Mouse (Mus musculus): Measurements from ENCODE around the gene Tspan5. TPM values are rescaled to one million over a fixed set of nuclear protein-coding genes. Genes with fewer than 3 reads are reported as not detected.

Tspan5 gene
- polyA plus RNA-seq, 1 experiment from 2014 or later, result 12.5 TPM

GRCm38 (mm10) chr3:138832827-138833517 is 91.0 kb downstream of the Tspan5 start:
- H3K4me3 ChIP-seq (ENCODE audit: low read depth, low read length), result no peak overlapping the region
- H3K9ac ChIP-seq (ENCODE audit: low read depth, low read length), result no peak overlapping the region
- no peak for ATAC-seq (replicated peaks; ENCODE audit: low FRiP score)
- no peaks in the 10 kb centered on the region for H3K27me3 ChIP-seq (replicated peaks; ENCODE audit: control insufficient read depth, insufficient read depth, low read length)
- no peaks in the 10 kb centered on the region for H3K4me1 ChIP-seq (replicated peaks; ENCODE audit: control insufficient read depth, insufficient read depth, low read length)
- no peak for DNase-seq (ENCODE audit: low spot score)
- no peak overlapping the region for H3K27ac ChIP-seq (ENCODE audit: low read depth, low read length)
- no peaks in the 10 kb centered on the region for H3K36me3 ChIP-seq (ENCODE audit: control insufficient read depth, insufficient read depth, low read length)
- H3K9me3 ChIP-seq (ENCODE audit: control insufficient read depth, low read length), result no peaks in the 10 kb centered on the region
- H3K4me2 ChIP-seq, result no peak overlapping the region
- 90% methylated on average over 9 of the region's 9 CpGs for WGBS

DNA sequence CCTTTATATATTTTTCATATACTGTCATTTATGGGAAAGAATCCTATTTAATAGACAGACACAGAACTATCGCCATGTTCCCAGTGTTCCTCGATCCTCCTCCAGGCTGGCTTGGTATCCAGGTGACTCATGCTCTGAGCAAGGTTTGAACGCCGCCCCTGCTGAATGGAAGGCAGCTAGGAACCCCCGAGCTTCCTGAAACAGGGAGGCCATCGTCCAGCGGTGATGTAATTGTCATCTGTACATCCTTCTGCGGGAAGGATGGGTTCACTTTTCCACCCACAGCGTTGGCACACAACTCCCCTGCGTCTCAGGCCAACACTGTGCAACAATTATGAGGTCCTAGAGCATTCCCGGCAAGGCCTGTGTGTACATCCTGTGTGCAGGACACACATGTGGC is 92.2 kb downstream of the Tspan5 start:
- Histone ChIP-seq H3K9ac (ENCODE audit: low read depth, low read length) (no peak overlapping the region), H3K9me3 (ENCODE audit: control insufficient read depth, low read length) (no peaks in the 10 kb centered on the region), H3K4me2 (no peak overlapping the region), H3K36me3 (ENCODE audit: control insufficient read depth, insufficient read depth, low read length) (no peaks in the 10 kb centered on the region), H3K4me1 (replicated peaks; ENCODE audit: control insufficient read depth, insufficient read depth, low read length) (no peaks in the 10 kb centered on the region), H3K4me3 (ENCODE audit: low read depth, low read length) (no peak overlapping the region), H3K27ac (ENCODE audit: low read depth, low read length) (no peak overlapping the region), H3K27me3 (replicated peaks; ENCODE audit: control insufficient read depth, insufficient read depth, low read length) (no peaks in the 10 kb centered on the region)
- WGBS, result 85% methylated on average over 11 of the region's 11 CpGs
- ATAC-seq (replicated peaks; ENCODE audit: low FRiP score), result no peak
- no peak for DNase-seq (ENCODE audit: low spot score)

DNA sequence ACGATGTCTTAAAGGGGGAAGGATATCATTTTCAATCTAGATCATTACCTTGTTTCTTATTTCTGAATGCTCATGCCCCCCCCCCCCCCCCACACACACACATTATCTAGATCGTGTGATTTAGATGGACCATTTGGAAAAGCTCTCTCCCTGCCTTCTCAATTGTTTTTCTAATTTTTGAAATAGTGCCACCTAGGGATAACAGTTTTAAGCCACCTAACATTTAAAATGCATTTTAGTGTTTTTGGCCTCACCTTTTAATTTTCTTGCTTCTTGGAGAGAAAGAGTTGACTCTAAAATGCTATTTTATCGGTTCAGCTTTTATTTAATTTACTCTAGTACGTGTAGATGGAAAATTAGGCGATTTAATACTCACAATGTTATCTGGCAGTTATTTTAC is 94.9 kb downstream of the Tspan5 start:
- no peaks in the 10 kb centered on the region for H3K4me1 ChIP-seq (replicated peaks; ENCODE audit: control insufficient read depth, insufficient read depth, low read length)
- H3K9me3 ChIP-seq (ENCODE audit: control insufficient read depth, low read length), result no peaks in the 10 kb centered on the region
- no peak overlapping the region for H3K9ac ChIP-seq (ENCODE audit: low read depth, low read length)
- H3K4me2 ChIP-seq, result no peak overlapping the region
- no peak overlapping the region for H3K4me3 ChIP-seq (ENCODE audit: low read depth, low read length)
- DNase-seq (ENCODE audit: low spot score) (no peak), ATAC-seq (replicated peaks; ENCODE audit: low FRiP score) (no peak)
- WGBS, result 75% methylated on average over 5 of the region's 5 CpGs
- H3K27me3 ChIP-seq (replicated peaks; ENCODE audit: control insufficient read depth, insufficient read depth, low read length), result no peaks in the 10 kb centered on the region
- H3K27ac ChIP-seq (ENCODE audit: low read depth, low read length), result no peak overlapping the region
- no peaks in the 10 kb centered on the region for H3K36me3 ChIP-seq (ENCODE audit: control insufficient read depth, insufficient read depth, low read length)

DNA sequence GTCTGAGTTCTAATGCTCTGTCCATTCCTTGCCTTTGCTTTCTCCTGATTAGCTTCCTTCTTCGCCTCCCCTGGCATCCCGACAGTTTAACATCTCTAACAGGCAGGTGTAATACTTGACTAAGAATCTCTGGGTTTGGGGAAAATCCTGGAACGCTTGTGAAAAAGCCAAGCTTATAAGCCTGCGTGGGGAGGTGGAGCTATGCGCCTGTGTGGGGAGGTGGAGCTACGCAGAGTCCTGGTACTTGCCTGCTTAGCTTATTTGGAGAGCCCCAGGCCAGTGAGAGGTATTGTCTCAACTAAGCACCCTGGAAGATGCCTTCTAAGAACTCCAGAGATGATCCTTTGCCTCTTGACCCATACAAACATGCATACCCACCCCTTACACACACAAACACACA is 95.7 kb downstream of the Tspan5 start:
- Histone ChIP-seq H3K27me3 (replicated peaks; ENCODE audit: control insufficient read depth, insufficient read depth, low read length) (no peaks in the 10 kb centered on the region), H3K4me1 (replicated peaks; ENCODE audit: control insufficient read depth, insufficient read depth, low read length) (no peaks in the 10 kb centered on the region), H3K4me3 (ENCODE audit: low read depth, low read length) (no peak overlapping the region), H3K36me3 (ENCODE audit: control insufficient read depth, insufficient read depth, low read length) (no peaks in the 10 kb centered on the region), H3K4me2 (no peak overlapping the region), H3K27ac (ENCODE audit: low read depth, low read length) (no peak overlapping the region), H3K9ac (ENCODE audit: low read depth, low read length) (no peak overlapping the region), H3K9me3 (ENCODE audit: control insufficient read depth, low read length) (no peaks in the 10 kb centered on the region)
- no peak; the same call in 1 of the 2 replicates for ATAC-seq (replicated peaks; ENCODE audit: low FRiP score)
- no peak for DNase-seq (ENCODE audit: low spot score)
- 90% methylated on average over 6 of the region's 6 CpGs for WGBS

- Histone ChIP-seq H3K9me3 (ENCODE audit: control insufficient read depth, low read length) (no peaks in the 10 kb centered on the region), H3K9ac (ENCODE audit: low read depth, low read length) (no peak overlapping the region), H3K36me3 (ENCODE audit: control insufficient read depth, insufficient read depth, low read length) (no peaks in the 10 kb centered on the region), H3K4me1 (replicated peaks; ENCODE audit: control insufficient read depth, insufficient read depth, low read length) (no peaks in the 10 kb centered on the region), H3K27me3 (replicated peaks; ENCODE audit: control insufficient read depth, insufficient read depth, low read length) (no peaks in the 10 kb centered on the region), H3K27ac (ENCODE audit: low read depth, low read length) (no peak overlapping the region), H3K4me2 (no peak overlapping the region), H3K4me3 (ENCODE audit: low read depth, low read length) (no peak overlapping the region)
- no peak for DNase-seq (ENCODE audit: low spot score)
- ATAC-seq (replicated peaks; ENCODE audit: low FRiP score), result no peak
- 75% methylated on average over 6 of the region's 6 CpGs for WGBS
Measured at GRCm38 (mm10) chr3:138839656-138840055, 97.7 kb downstream of the Tspan5 start.

- Histone ChIP-seq H3K4me3 (ENCODE audit: low read depth, low read length) (no peak overlapping the region), H3K27me3 (replicated peaks; ENCODE audit: control insufficient read depth, insufficient read depth, low read length) (no peaks in the 10 kb centered on the region), H3K9me3 (ENCODE audit: control insufficient read depth, low read length) (no peaks in the 10 kb centered on the region), H3K36me3 (ENCODE audit: control insufficient read depth, insufficient read depth, low read length) (no peaks in the 10 kb centered on the region), H3K4me1 (replicated peaks; ENCODE audit: control insufficient read depth, insufficient read depth, low read length) (no peaks in the 10 kb centered on the region), H3K9ac (ENCODE audit: low read depth, low read length) (no peak overlapping the region), H3K27ac (ENCODE audit: low read depth, low read length) (no peak overlapping the region), H3K4me2 (no peak overlapping the region)
- WGBS, result 77% methylated on average over 5 of the region's 5 CpGs
- no peak for ATAC-seq (replicated peaks; ENCODE audit: low FRiP score)
- DNase-seq (ENCODE audit: low spot score), result no peak
Measured at GRCm38 (mm10) chr3:138841288-138841687, 99.3 kb downstream of the Tspan5 start.

- Histone ChIP-seq H3K36me3 (ENCODE audit: control insufficient read depth, insufficient read depth, low read length) (no peaks in the 10 kb centered on the region), H3K9me3 (ENCODE audit: control insufficient read depth, low read length) (no peaks in the 10 kb centered on the region), H3K4me1 (replicated peaks; ENCODE audit: control insufficient read depth, insufficient read depth, low read length) (no peaks in the 10 kb centered on the region), H3K27me3 (replicated peaks; ENCODE audit: control insufficient read depth, insufficient read depth, low read length) (no peaks in the 10 kb centered on the region), H3K9ac (ENCODE audit: low read depth, low read length) (no peak overlapping the region), H3K27ac (ENCODE audit: low read depth, low read length) (no peak overlapping the region), H3K4me3 (ENCODE audit: low read depth, low read length) (no peak overlapping the region), H3K4me2 (no peak overlapping the region)
- WGBS, result 88% methylated on average over 2 of the region's 2 CpGs
- ATAC-seq (replicated peaks; ENCODE audit: low FRiP score) (no peak), DNase-seq (ENCODE audit: low spot score) (no peak)
Measured at GRCm38 (mm10) chr3:138843180-138843579, 101.2 kb downstream of the Tspan5 start.

GRCm38 (mm10) chr3:138843641-138844040 is 101.6 kb downstream of the Tspan5 start:
- ATAC-seq (replicated peaks; ENCODE audit: low FRiP score) (no peak), DNase-seq (ENCODE audit: low spot score) (no peak)
- Histone ChIP-seq H3K9me3 (ENCODE audit: control insufficient read depth, low read length) (no peaks in the 10 kb centered on the region), H3K27ac (ENCODE audit: low read depth, low read length) (no peak overlapping the region), H3K36me3 (ENCODE audit: control insufficient read depth, insufficient read depth, low read length) (no peaks in the 10 kb centered on the region), H3K27me3 (replicated peaks; ENCODE audit: control insufficient read depth, insufficient read depth, low read length) (no peaks in the 10 kb centered on the region), H3K4me2 (no peak overlapping the region), H3K4me1 (replicated peaks; ENCODE audit: control insufficient read depth, insufficient read depth, low read length) (no peaks in the 10 kb centered on the region), H3K9ac (ENCODE audit: low read depth, low read length) (no peak overlapping the region), H3K4me3 (ENCODE audit: low read depth, low read length) (no peak overlapping the region)
- 89% methylated on average over 5 of the region's 5 CpGs for WGBS

GRCm38 (mm10) chr3:138845820-138846219 is 103.8 kb downstream of the Tspan5 start:
- WGBS, result 82% methylated on average over 1 of the region's 1 CpGs
- H3K36me3 ChIP-seq (ENCODE audit: control insufficient read depth, insufficient read depth, low read length), result no peaks in the 10 kb centered on the region
- no peak overlapping the region for H3K4me2 ChIP-seq
- no peaks in the 10 kb centered on the region for H3K9me3 ChIP-seq (ENCODE audit: control insufficient read depth, low read length)
- H3K4me3 ChIP-seq (ENCODE audit: low read depth, low read length), result no peak overlapping the region
- DNase-seq (ENCODE audit: low spot score) (no peak), ATAC-seq (replicated peaks; ENCODE audit: low FRiP score) (no peak)
- no peak overlapping the region for H3K27ac ChIP-seq (ENCODE audit: low read depth, low read length)
- H3K27me3 ChIP-seq (replicated peaks; ENCODE audit: control insufficient read depth, insufficient read depth, low read length), result no peaks in the 10 kb centered on the region
- H3K9ac ChIP-seq (ENCODE audit: low read depth, low read length), result no peak overlapping the region
- H3K4me1 ChIP-seq (replicated peaks; ENCODE audit: control insufficient read depth, insufficient read depth, low read length), result no peaks in the 10 kb centered on the region

Measured in liver, embryonic 11.5 days (tissue).